Mouse (Mus musculus) erythroid progenitor cell, adult 5-6 weeks (primary cell): Measurements from ENCODE around the gene Gm49601. TPM values are rescaled to one million over a fixed set of nuclear protein-coding genes. Genes with fewer than 3 reads are reported as not detected.

Experiments used
- ATAC-seq: replicated peaks from 2 replicates; pipeline ENCODE4 v1.8.0; 2016; ENCODE audit warnings: moderate number of reproducible peaks, mild to moderate bottlenecking, moderate TSS enrichment, inconsistent platforms; ENCODE audit not compliant: poor library complexity, low FRiP score, severe bottlenecking
- total RNA-seq, 2 experiments: library from RNA; stranded (forward) in 1 of 2; stranded (reverse) in 1 of 2; fragments of 150-400 nt in 1 of 2; fragments of 186-747, 209-891 nt in 1 of 2; gene quantifications; 2 replicates each; pipeline versions ENCODE4 v1.2.3 to v1.2.4; 2015 to 2017; ENCODE audit warnings: low replicate concordance in 2 of 2

Gm49601 gene
- total RNA-seq, 2 experiments from 2014 or later = not detected

DNA sequence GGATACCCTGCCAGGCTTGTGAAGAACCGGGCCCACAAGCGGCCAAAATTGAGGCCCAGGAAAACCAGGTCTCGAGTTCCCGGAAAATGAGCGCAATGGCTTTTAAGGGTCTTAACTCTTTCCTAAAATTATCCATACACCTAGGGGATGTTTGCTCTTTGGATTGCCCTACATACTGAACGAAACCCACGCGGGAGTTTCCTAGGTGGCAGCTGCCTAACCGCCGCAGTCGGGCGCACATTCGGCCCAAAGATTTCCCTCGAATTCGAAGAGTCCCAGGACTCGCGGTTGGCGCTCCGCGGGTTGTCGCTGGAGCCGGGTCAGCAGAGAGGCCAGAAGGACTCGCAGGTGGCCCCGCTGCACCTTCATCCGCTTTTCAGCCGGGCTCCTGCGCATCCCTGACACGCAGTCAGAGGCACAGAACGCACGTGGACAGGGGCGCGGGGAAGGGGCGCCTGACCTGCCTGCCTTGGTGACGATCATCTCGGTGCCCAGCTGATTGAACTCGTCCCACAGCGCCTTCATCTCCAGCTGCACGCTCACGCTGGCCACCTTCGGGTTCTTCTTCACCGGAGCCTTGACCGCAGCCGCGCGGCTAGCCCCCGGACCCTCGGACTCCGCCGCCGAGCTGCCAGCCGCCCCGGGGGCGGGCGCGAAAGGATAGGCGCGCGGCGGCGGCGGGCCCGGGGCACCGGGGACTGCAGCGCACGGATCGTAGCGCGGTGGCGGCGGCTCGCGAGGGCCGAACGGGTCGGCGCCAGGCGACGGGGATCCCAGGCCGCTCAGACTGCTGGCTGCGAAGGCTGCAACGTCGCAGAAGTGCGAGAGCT lies 39.9 kb downstream of the Gm49601 start:
- ATAC-seq = no peak

DNA sequence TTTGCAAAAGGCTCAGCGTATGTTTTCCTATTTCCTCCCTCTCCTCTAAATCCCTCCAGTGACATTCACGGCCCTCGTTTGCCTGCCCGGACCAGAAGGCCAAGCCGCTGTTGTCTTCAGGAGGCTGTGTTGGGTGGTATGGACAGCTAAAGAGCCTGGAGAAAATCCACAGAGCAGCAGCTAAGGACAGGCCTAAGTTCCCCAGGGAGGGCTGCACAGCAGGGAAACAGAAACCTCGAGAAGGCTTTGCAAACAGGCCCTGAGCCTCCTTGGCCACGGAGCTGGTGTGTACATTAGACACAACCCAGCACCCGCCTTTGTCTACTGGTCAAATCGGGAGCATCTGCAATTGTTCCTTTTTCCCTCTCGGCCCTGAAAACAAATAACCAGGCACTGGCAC lies 40.6 kb downstream of the Gm49601 start:
- no peak for ATAC-seq

DNA sequence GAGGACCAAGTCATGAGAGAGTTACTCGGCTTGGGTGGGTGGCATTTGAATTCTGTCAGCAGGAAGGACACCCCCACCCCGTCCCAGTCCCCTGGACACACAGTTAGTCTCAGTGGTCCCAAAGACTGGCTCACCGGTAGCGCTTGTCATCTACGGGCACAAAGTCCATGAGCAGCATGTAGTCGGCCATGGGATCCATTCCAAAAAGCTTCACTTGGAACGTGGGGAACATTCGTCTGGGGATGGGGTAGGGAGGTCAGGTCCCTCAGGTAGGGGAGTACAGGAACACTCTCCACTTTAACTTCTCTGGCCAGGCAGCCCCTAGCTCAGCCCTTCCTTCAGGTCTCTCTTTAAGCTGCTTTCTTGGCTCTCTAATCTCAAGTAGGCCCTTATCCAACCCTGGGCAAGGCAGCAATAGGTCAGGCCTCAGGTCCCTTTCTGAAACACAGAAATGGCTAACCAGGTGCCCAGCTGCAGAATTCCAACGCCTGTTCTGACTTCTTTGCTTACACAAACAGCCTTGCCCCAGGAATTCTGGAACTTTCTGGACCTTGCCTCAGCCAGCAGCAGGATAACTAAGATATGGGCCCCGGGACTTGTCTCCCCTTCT lies 41.2 kb downstream of the Gm49601 start:
- ATAC-seq = no peak

DNA sequence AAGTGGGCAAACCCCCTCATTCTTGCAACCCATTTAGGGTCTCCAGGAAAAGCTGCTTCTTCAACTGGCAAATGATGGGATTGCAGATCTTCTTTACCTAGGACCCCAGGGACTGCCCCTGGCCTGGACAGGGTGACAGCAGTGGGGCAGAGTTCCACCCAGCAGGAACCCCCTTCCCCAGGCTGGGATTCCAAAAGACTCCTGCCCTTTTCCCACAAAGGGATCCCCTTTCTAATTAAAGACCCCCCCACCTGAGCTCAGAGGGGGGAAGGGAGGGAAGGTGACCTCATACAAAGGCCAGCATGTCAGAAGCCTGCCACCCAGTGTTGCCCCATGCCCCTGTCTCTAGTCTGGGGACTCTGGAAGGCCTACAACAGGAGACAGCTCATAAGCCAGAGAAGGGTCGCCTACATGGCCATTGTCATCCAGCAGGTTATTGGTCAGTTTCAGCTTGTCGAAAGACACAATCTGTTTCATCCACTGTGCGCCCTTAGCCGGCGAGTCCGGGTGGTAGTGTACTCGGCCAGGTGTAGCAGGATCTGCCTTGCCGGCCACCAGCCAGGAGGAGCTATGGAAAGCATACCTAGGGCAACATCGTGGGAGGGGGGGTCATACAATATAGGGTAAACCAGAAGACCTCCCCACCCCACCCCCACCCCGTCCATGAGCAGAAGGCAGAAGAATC lies 42.4 kb downstream of the Gm49601 start:
- no peak for ATAC-seq

DNA sequence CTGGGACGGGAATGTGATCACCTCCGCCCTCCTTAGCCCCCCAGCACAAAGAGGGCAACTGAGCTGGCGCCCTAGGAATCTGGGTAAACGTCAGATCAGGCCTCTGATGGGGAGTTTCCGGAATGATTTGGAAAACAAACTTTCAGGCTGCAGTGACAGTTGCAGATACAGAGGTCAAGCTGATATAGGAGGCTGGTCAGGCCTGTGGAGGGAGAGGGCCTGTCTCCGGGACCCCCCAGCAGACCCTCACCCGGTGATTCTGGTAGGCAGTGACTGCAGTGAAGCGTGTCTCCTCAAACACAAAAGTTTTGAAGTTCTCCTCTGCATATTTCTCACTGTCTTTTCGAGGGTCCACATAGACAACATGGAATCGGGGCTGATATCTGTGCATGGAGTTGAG lies 43.1 kb downstream of the Gm49601 start:
- ATAC-seq = no peak

DNA sequence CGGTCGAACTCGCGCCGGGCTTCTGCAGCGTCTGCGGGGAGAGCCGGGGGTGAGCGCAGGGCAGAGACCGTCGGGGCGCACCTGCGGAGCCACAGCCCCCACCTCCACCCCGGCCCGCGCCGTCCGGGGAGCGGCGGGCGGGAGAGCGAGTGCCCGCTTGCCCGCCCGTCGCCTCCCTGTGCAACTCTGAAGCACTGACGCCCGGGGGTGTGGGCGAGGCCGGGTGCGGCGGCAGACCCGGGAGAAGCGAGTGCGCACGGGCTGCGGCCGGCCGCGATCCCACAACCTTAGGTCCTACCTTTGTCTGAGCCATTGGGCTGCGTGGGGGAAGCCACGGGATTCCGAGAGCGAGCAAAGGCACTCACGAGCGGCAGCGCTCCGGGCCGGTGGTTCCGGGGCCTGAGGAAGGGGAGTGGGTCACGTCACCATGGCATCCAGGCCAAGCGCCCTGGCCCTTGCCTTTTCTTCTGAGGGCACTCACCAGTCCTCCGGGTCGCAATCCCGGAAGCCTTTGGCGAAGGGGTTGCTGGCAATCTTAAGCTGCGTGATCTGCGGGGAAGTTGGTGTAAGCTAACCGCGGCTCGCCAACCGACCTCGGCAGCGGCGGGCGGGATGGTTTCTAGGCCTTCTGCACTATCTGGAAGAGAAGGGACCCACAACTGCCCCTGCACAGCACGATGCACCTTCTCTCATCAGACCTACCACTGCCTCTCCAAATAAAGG lies 43.6 kb downstream of the Gm49601 start:
- ATAC-seq = no peak

DNA sequence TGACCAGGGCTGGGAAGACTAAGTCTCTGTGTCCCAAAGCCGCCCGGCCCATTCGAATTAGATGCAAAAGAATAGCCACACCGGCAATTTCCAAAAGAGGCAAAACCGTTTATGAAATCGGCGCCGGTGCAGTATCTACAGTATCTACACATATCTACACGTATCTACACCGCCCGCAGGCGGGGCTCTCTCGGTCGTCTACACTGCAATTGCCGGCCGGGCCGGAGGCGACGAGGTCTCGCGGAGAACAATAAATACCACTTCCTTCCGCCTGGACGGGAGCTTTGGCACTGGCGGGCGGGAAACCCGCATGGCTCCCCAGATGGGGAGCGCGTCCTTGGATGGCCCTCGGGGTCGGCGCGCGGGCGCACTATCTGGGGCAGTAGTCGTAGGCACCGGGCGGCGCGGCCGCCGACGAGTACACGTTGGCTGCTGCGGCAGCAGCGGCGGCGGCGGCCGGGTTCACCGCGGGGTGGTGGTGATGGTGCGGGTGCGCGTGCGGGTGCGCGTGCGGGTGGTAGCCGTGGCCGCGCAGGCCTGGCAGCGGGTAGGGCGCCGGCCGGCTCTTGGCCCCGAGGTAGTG lies 44.5 kb downstream of the Gm49601 start:
- ATAC-seq = no peak

DNA sequence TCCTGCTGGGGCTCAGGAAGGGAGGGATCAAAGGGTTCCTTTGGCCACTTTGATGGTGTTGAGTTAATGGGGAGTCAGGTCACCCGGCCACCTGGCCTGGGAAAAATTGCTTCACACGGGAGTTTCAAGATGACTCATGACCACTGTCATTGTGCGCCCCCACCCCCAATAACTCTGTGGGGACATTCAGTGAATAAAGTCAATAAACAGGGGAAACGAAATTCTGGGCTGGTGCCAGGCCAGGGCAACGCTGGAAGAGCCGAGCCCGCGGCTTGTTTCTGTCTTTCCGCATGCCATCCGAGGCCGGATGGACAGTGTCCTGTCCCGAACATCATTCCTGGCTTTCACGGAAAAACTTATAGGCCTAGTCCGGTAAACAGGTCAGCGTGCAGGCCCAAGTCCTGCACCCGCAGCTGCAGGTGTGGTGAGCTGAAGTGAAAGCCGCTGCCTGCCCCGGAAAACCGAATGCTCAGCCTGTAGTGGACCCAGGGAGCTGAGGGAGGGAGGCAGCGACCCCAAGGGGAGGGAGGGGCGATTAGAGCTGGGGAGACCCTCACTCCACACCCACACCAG lies 45.1 kb downstream of the Gm49601 start:
- ATAC-seq = no peak

DNA sequence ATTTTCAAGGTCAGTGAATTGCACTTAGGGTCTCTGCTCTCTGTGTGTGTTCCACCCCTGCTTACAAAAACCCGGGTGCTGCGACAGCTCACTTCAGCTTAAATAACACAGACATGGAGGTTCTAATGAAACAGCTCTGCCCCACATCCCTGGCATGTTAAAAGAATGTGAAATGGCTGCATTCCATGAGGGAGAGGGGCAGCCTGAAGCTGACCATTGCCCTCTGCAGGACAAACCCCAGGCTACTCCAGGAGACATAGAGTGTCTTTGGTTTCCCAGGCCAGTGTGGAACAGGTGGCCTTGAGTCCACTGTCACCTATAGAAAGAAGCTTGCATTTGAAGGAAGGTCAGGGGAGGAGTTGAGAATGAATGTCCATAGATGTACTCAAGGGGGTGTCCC lies 45.8 kb downstream of the Gm49601 start:
- no peak for ATAC-seq

DNA sequence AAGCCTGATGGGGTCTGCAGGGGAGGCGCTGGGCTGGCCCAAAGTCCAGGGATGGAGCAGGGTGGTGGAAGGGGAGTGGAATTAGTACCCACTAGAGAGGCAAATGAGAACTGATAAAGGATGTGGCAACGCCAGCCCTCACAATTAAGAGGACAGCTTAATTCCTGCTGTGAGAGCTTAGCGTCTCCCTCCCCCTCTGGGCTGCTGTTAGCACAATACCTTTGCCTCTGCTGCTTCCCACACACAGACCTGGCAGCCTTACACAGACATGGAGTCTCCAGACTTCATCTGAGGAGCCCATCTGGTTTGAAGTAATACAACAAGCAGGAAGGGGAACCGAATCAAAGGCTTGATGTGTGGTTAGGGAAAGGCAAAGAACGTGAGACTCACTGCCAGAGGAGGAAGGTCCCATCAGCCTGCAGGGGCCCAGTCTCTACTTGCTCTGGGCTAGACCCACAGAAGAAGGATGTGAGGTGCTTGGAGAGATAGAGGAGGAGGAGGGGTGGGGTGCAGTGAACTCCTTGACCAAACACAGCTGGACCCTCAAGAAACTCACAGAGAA lies 48.5 kb downstream of the Gm49601 start:
- no peak for ATAC-seq

DNA sequence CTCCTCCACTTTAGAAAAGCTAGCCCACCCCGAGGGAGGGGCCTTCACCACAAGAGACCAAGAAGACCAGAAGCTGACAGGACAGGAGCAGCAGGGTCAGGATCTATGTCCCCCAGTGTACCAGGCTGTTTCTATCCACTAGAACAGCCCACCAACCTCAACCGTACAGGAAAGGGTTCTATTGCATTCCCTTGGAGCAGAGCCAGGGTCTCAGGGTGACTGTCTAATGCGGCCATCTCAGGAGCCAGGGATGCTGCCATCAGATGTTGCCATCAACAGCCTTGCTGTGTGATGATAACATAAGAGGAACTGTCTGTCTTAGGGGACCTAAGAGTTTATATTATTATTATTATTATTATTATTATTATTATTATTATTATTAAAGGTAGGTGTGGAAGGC lies 49.2 kb downstream of the Gm49601 start:
- ATAC-seq = no peak

DNA sequence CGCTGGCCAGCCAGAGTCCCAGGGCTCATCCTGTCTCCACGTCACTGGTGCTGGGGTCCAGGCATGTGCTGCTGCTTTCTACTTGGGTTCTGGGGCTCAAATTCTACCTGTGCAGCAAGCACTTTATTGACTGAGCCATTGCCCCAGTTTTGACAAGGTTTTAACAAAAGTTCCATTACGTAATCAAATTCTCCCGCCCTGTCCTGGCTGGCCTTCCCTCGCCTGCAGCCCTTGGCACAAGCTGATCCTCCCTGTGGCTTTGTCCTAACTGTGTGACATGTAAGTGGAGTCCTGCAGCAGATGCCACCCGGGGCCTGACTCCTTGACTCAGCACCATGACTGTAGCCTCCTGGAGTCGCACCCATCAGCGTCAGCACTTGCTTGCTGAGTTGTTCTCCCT lies 52.0 kb downstream of the Gm49601 start:
- ATAC-seq = no peak

Other genes starting within 250 kb of the Gm49601 start
- gene Txnrd2, start 200.0 kb downstream of the Gm49601 start, total RNA-seq (2015; ENCODE audit: low replicate concordance) = 117 and 217 TPM in 2 replicates
- gene Txnrd2, start 200.0 kb downstream of the Gm49601 start, total RNA-seq (2017; ENCODE audit: low replicate concordance) = 138 and 221 TPM in 2 replicates
- gene Comt, start 199.6 kb downstream of the Gm49601 start, total RNA-seq (2015; ENCODE audit: low replicate concordance) = 129 and 131 TPM in 2 replicates
- 66.4 and 67.4 TPM in 2 replicates for gene Comt, start 199.6 kb downstream of the Gm49601 start, total RNA-seq (2017; ENCODE audit: low replicate concordance)
- gene Gnb1l, start 127.7 kb downstream of the Gm49601 start, total RNA-seq (2015; ENCODE audit: low replicate concordance) = 17.2 and 18.7 TPM in 2 replicates
- gene Gnb1l, start 127.7 kb downstream of the Gm49601 start, total RNA-seq (2017; ENCODE audit: low replicate concordance) = 1.2 TPM in 1 of 2 replicates, not detected in the other
- gene Rtl10, start 127.5 kb downstream of the Gm49601 start, total RNA-seq (2015; ENCODE audit: low replicate concordance) = 2.9 and 5.0 TPM in 2 replicates
- gene Rtl10, start 127.5 kb downstream of the Gm49601 start, total RNA-seq (2017; ENCODE audit: low replicate concordance) = 1.0 and 3.0 TPM in 2 replicates
- gene Tbx1, start 35.8 kb downstream of the Gm49601 start, total RNA-seq (2015; ENCODE audit: low replicate concordance) = not detected in 2 replicates
- not detected in 2 replicates for gene Tbx1, start 35.8 kb downstream of the Gm49601 start, total RNA-seq (2017; ENCODE audit: low replicate concordance)
- 1.7 TPM in 1 of 2 replicates, not detected in the other for gene Gp1bb, start 4.0 kb downstream of the Gm49601 start, total RNA-seq (2015; ENCODE audit: low replicate concordance)
- gene Gp1bb, start 4.0 kb downstream of the Gm49601 start, total RNA-seq (2017; ENCODE audit: low replicate concordance) = 0.51 TPM in 1 of 2 replicates, not detected in the other
- 2.1 and 7.6 TPM in 2 replicates for gene Sept5, start 3.5 kb upstream of the Gm49601 start, total RNA-seq (2015; ENCODE audit: low replicate concordance)
- 11.2 TPM in 1 of 2 replicates, not detected in the other for gene Sept5, start 3.5 kb upstream of the Gm49601 start, total RNA-seq (2017; ENCODE audit: low replicate concordance)
- not detected in 2 replicates for gene Cldn5, start 150.4 kb upstream of the Gm49601 start, total RNA-seq (2015; ENCODE audit: low replicate concordance)
- gene Cldn5, start 150.4 kb upstream of the Gm49601 start, total RNA-seq (2017; ENCODE audit: low replicate concordance) = not detected in 2 replicates
- 59.5 and 75.3 TPM in 2 replicates for gene Ufd1, start 185.4 kb upstream of the Gm49601 start, total RNA-seq (2015; ENCODE audit: low replicate concordance)
- 87.2 and 92.1 TPM in 2 replicates for gene Ufd1, start 185.4 kb upstream of the Gm49601 start, total RNA-seq (2017; ENCODE audit: low replicate concordance)
- 66.7 and 83.3 TPM in 2 replicates for gene Cdc45, start 185.6 kb upstream of the Gm49601 start, total RNA-seq (2015; ENCODE audit: low replicate concordance)
- gene Cdc45, start 185.6 kb upstream of the Gm49601 start, total RNA-seq (2017; ENCODE audit: low replicate concordance) = 61.0 and 72.0 TPM in 2 replicates
- 5.4 and 7.5 TPM in 2 replicates for gene 2510002D24Rik, start 210.2 kb upstream of the Gm49601 start, total RNA-seq (2015; ENCODE audit: low replicate concordance)
- 3.9 TPM in 2 replicates for gene 2510002D24Rik, start 210.2 kb upstream of the Gm49601 start, total RNA-seq (2017; ENCODE audit: low replicate concordance)
- not detected in 2 replicates for gene Gm28539, start 210.2 kb upstream of the Gm49601 start, total RNA-seq (2015; ENCODE audit: low replicate concordance)
- gene Gm28539, start 210.2 kb upstream of the Gm49601 start, total RNA-seq (2017; ENCODE audit: low replicate concordance) = 15.7 TPM in 1 of 2 replicates, not detected in the other